Mouse (Mus musculus): Measurements from ENCODE around the gene Pdilt. TPM values are rescaled to one million over a fixed set of nuclear protein-coding genes. Genes with fewer than 3 reads are reported as not detected.
"Not testable (repeated sequence)": the region's sequence is repeated elsewhere in the genome, so short reads cannot be mapped to it uniquely, and the experiment has no call there.

Gene Pdilt
- not detected in 2 replicates for polyA plus RNA-seq (2012; ENCODE audit: insufficient read depth, insufficient read length, missing spikeins)

- no peak within 1 kb of the TSS for H3K4me3 ChIP-seq (ENCODE audit: insufficient read depth, low read length)
- no peak within 1 kb of the TSS for H3K27ac ChIP-seq (ENCODE audit: insufficient read depth, low read depth, low read length)
- H3K4me1 ChIP-seq (ENCODE audit: control insufficient read depth, insufficient read depth, low read length), result no peaks in the 10 kb centered on the region
- TF ChIP-seq CTCF (IDR thresholded peaks at IDR 0.05; ENCODE audit: low read depth, low read length) (no peak), POLR2A (IDR thresholded peaks at IDR 0.05; ENCODE audit: borderline replicate concordance, low read depth, low read length) (no peak)
These were observed at the start of gene Pdilt for GRCm38 (mm10) chr7:119523389-119523788. Pdilt (minus strand) TSS chr7:119523489.

GRCm38 (mm10) chr7:119562476-119562875, 39.2 kb upstream of the Pdilt start:
- H3K27ac ChIP-seq (ENCODE audit: insufficient read depth, low read depth, low read length); H3K4me1 ChIP-seq (ENCODE audit: control insufficient read depth, insufficient read depth, low read length); H3K4me3 ChIP-seq (ENCODE audit: insufficient read depth, low read length): not testable (repeated sequence)

- H3K27ac ChIP-seq (ENCODE audit: insufficient read depth, low read depth, low read length), result no peak overlapping the region
- no peak overlapping the region for H3K4me3 ChIP-seq (ENCODE audit: insufficient read depth, low read length)
- TF ChIP-seq CTCF (IDR thresholded peaks at IDR 0.05; ENCODE audit: low read depth, low read length) (no peak), POLR2A (IDR thresholded peaks at IDR 0.05; ENCODE audit: borderline replicate concordance, low read depth, low read length) (no peak)
- H3K4me1 ChIP-seq (ENCODE audit: control insufficient read depth, insufficient read depth, low read length), result no peaks in the 10 kb centered on the region
These were observed 38.2 kb upstream of the Pdilt start for GRCm38 (mm10) chr7:119561441-119561840.

- no peak for TF ChIP-seq POLR2A (IDR thresholded peaks at IDR 0.05; ENCODE audit: borderline replicate concordance, low read depth, low read length)
- no peak for TF ChIP-seq CTCF (IDR thresholded peaks at IDR 0.05; ENCODE audit: low read depth, low read length)
- Histone ChIP-seq H3K27ac (ENCODE audit: insufficient read depth, low read depth, low read length) (no peak overlapping the region), H3K4me3 (ENCODE audit: insufficient read depth, low read length) (no peak overlapping the region), H3K4me1 (ENCODE audit: control insufficient read depth, insufficient read depth, low read length) (no peaks in the 10 kb centered on the region)
These were observed 37.2 kb upstream of the Pdilt start for GRCm38 (mm10) chr7:119560452-119560835.

- TF ChIP-seq POLR2A (IDR thresholded peaks at IDR 0.05; ENCODE audit: borderline replicate concordance, low read depth, low read length) (no peak), CTCF (IDR thresholded peaks at IDR 0.05; ENCODE audit: low read depth, low read length) (no peak)
- Histone ChIP-seq H3K4me1 (ENCODE audit: control insufficient read depth, insufficient read depth, low read length) (no peaks in the 10 kb centered on the region), H3K27ac (ENCODE audit: insufficient read depth, low read depth, low read length) (no peak overlapping the region), H3K4me3 (ENCODE audit: insufficient read depth, low read length) (no peak overlapping the region)
These were observed 36.6 kb upstream of the Pdilt start for GRCm38 (mm10) chr7:119559789-119560451.

DNA sequence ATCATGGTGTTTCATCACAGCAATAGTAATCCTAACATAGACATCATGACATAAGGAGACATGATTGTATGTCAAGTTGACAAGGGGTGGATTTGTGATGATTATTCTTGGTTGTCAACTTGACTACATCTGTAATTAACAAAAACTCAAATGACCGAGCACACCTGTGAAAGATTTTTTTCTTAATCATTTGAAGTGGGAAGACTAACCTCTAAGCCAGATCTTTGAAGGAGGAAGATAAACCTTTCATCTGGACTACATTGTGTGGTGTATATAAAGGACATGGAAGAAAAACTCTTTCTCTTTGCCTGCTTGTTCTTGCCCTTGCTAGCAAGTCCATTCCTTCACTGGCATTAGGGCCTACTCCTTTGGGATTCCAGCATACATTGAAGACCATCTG, 30.8 kb upstream of the Pdilt start, which contains the start of gene Acsm2:
TSS of gene Acsm2 (plus strand) at position 301 of the 400 bp plus-strand sequence.
- H3K27ac ChIP-seq (ENCODE audit: insufficient read depth, low read depth, low read length), result no peak within 1 kb of the TSS
- no peaks in the 10 kb centered on the region for H3K4me1 ChIP-seq (ENCODE audit: control insufficient read depth, insufficient read depth, low read length)
- no peak within 1 kb of the TSS for H3K4me3 ChIP-seq (ENCODE audit: insufficient read depth, low read length)
- TF ChIP-seq CTCF (IDR thresholded peaks at IDR 0.05; ENCODE audit: low read depth, low read length) (no peak), POLR2A (IDR thresholded peaks at IDR 0.05; ENCODE audit: borderline replicate concordance, low read depth, low read length) (no peak)

DNA sequence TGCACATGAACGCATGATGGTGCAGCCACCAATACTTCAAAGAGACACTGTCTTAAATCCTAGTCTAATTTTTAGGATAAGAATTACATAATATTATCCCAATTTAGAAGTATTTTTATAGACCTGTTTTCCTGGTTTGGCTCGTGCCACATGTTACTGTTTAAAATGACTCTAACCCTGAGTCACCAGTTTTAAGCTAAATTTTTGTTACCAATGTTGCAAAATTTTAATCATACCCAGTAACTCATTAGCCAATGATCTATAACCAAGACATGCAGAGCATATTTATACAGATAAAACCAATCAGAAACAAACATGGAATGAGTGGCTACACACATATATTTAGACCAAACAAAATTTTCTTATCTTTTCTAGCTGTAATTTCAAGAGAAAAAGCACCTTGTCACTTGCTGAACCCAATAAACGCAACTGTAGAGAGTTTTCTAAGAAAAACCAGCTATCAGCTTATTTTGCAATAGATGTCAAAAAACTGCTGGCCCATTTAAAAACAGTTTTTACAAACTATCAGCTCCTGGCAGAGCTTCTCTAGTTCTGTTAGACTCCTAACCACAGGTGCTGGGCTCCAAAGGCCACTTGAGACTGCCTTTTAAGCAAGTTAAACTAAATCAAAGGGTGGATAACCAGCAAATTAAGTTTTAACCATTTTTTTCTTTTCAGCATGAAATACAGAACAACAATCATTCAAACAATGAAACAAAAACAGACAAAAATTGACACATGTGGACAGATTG, 27.4 kb upstream of the Pdilt start:
- no peak overlapping the region for H3K4me3 ChIP-seq (ENCODE audit: insufficient read depth, low read length)

GRCm38 (mm10) chr7:119545572-119545971, 22.3 kb upstream of the Pdilt start:
- Histone ChIP-seq H3K4me1 (ENCODE audit: control insufficient read depth, insufficient read depth, low read length) (no peaks in the 10 kb centered on the region), H3K27ac (ENCODE audit: insufficient read depth, low read depth, low read length) (no peak overlapping the region), H3K4me3 (ENCODE audit: insufficient read depth, low read length) (no peak overlapping the region)
- TF ChIP-seq CTCF (IDR thresholded peaks at IDR 0.05; ENCODE audit: low read depth, low read length), result no peak
- no peak for TF ChIP-seq POLR2A (IDR thresholded peaks at IDR 0.05; ENCODE audit: borderline replicate concordance, low read depth, low read length)

More for the DNA sequence above, 27.4 kb upstream of the Pdilt start:
- Histone ChIP-seq H3K27ac (ENCODE audit: insufficient read depth, low read depth, low read length) (no peak overlapping the region), H3K4me1 (ENCODE audit: control insufficient read depth, insufficient read depth, low read length) (no peaks in the 10 kb centered on the region)
- TF ChIP-seq POLR2A (IDR thresholded peaks at IDR 0.05; ENCODE audit: borderline replicate concordance, low read depth, low read length), result no peak
- no peak for TF ChIP-seq CTCF (IDR thresholded peaks at IDR 0.05; ENCODE audit: low read depth, low read length)

GRCm38 (mm10) chr7:119542445-119542844, 19.2 kb upstream of the Pdilt start:
- Histone ChIP-seq H3K4me3 (ENCODE audit: insufficient read depth, low read length) (no peak overlapping the region), H3K27ac (ENCODE audit: insufficient read depth, low read depth, low read length) (no peak overlapping the region), H3K4me1 (ENCODE audit: control insufficient read depth, insufficient read depth, low read length) (no peaks in the 10 kb centered on the region)
- TF ChIP-seq CTCF (IDR thresholded peaks at IDR 0.05; ENCODE audit: low read depth, low read length) (no peak), POLR2A (IDR thresholded peaks at IDR 0.05; ENCODE audit: borderline replicate concordance, low read depth, low read length) (no peak)

- Histone ChIP-seq H3K27ac (ENCODE audit: insufficient read depth, low read depth, low read length) (no peak overlapping the region), H3K4me1 (ENCODE audit: control insufficient read depth, insufficient read depth, low read length) (no peaks in the 10 kb centered on the region), H3K4me3 (ENCODE audit: insufficient read depth, low read length) (no peak overlapping the region)
- TF ChIP-seq CTCF (IDR thresholded peaks at IDR 0.05; ENCODE audit: low read depth, low read length), result no peak
- no peak for TF ChIP-seq POLR2A (IDR thresholded peaks at IDR 0.05; ENCODE audit: borderline replicate concordance, low read depth, low read length)
These were observed 11.1 kb upstream of the Pdilt start for GRCm38 (mm10) chr7:119534389-119534788.

Measured in bone marrow macrophage, adult 2 months (primary cell).